Mouse (Mus musculus) heart, embryonic 12.5 days (tissue): Measurements from ENCODE around the gene Spsb1. TPM values are rescaled to one million over a fixed set of nuclear protein-coding genes. Genes with fewer than 3 reads are reported as not detected.

Experiments
- ATAC-seq: fragments of 200-750 bp; cut with Nextera tagmentation; 2 replicates; pipeline ENCODE4 v1.8.0; 2017; ENCODE audit warnings: moderate TSS enrichment, moderate library complexity; ENCODE audit not compliant: insufficient number of reproducible peaks, low FRiP score
- H3K27ac ChIP-seq: fragments of 300-500 bp; sonication (generic); 2 replicates; pipeline ENCODE4 v1.5.1; 2016; ENCODE audit warnings: mild to moderate bottlenecking, moderate library complexity; ENCODE audit not compliant: poor library complexity, severe bottlenecking
- H3K27me3 ChIP-seq: fragments of 300-500 bp; sonication (generic); replicated peaks from 2 replicates; pipeline ENCODE4 v1.6.1; 2016; ENCODE audit warnings: mild to moderate bottlenecking, moderate library complexity
- H3K36me3 ChIP-seq: fragments of 300-500 bp; sonication (generic); 2 replicates; pipeline ENCODE4 v1.6.1; 2016; ENCODE audit warnings: mild to moderate bottlenecking, moderate library complexity
- H3K4me1 ChIP-seq: fragments of 300-500 bp; sonication (generic); replicated peaks from 2 replicates; pipeline ENCODE4 v1.6.1; 2016; ENCODE audit warnings: mild to moderate bottlenecking
- H3K4me2 ChIP-seq: fragments of 300-500 bp; sonication (generic); 2 replicates; pipeline ENCODE4 v1.6.1; 2016; ENCODE audit warnings: mild to moderate bottlenecking, moderate library complexity
- H3K4me3 ChIP-seq: fragments of 300-500 bp; sonication (generic); 2 replicates; pipeline ENCODE4 v1.5.1; 2016; ENCODE audit warnings: mild to moderate bottlenecking
- H3K9ac ChIP-seq: fragments of 300-500 bp; sonication (generic); 2 replicates; pipeline ENCODE4 v1.6.1; 2016; ENCODE audit warnings: mild to moderate bottlenecking, moderate library complexity
- H3K9me3 ChIP-seq: fragments of 300-500 bp; sonication (generic); replicated peaks from 2 replicates; pipeline ENCODE4 v1.6.1; 2016; ENCODE audit warnings: mild to moderate bottlenecking, moderate library complexity
- WGBS: fragments of 180-500 bp; shearing (Covaris S2); methylation state at CpG from one replicate; pipeline ENCODE4 v1.1.7; 2016; 5-methylcytosine and 5-hydroxymethylcytosine counted together
- polyA plus RNA-seq: library from polyadenylated mRNA; unstranded; fragments of >200 nt; fragmentation: Nextera tagmentation; extraction: Ambion mirVana; gene quantifications from 2 replicates; pipeline ENCODE4 v1.2.1, GENCODE M21; 2016

The Spsb1 gene
- polyA plus RNA-seq, 1 experiment from 2014 or later = 5.4 TPM

DNA sequence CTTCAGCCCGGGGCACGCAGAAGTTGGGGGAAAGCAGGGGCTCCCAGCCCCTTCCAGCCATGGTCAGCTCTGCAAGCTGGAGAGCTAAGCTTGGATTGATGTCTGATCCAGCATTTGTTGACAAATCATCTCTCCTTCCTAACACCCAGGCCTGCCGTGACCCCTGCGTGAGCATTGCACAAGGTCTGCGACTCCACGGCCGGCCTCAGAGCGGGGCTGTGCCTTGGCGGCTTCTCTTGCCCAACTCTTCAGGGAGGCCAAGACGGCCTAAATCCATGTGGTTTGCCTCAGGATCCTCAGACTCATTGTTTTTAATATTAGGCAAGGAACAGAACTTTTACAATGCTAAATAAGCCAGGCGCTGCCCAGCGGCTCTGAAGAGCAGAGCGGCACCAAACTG, 3.6 kb downstream of the Spsb1 start:
- Histone ChIP-seq H3K27ac (no peak overlapping the region), H3K4me2 (no peak overlapping the region), H3K4me1 (peaks cover 40% of the 10 kb centered on the region), H3K4me3 (no peak overlapping the region), H3K9me3 (no peaks in the 10 kb centered on the region), H3K9ac (no peak overlapping the region), H3K36me3 (no peaks in the 10 kb centered on the region), H3K27me3 (peaks cover 23% of the 10 kb centered on the region)
- ATAC-seq = no peak
- 83% methylated on average over 13 of the region's 13 CpGs for WGBS

DNA sequence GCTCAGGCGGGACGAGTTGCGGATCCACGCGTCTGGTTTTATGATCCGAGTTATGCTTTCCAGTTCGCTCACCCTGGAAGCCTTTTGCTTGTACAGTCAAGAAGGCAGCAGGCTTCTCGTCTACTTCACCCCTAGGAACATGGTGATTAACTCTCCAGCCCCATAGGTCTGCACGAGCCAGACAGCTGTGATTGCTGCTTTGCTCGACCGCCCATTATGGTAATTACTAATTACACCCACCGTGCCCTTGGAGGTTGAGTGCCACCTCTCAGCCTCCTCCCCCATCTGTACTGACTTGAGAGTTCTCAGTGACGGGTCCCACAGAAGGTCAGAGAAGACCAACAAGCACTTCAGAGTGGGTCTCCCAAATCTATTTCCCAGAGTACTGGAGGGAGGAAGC, 5.2 kb downstream of the Spsb1 start:
- no peak for ATAC-seq
- no peak overlapping the region for H3K9ac ChIP-seq
- H3K27ac ChIP-seq = no peak overlapping the region
- H3K4me3 ChIP-seq = no peak overlapping the region
- H3K36me3 ChIP-seq = no peaks in the 10 kb centered on the region
- no peaks in the 10 kb centered on the region for H3K9me3 ChIP-seq
- 80% methylated on average over 13 of the region's 13 CpGs for WGBS
- peaks cover 35% of the 10 kb centered on the region for H3K4me1 ChIP-seq
- peaks cover 19% of the 10 kb centered on the region; the same call in 1 of the 2 replicates for H3K27me3 ChIP-seq
- no peak overlapping the region for H3K4me2 ChIP-seq

DNA sequence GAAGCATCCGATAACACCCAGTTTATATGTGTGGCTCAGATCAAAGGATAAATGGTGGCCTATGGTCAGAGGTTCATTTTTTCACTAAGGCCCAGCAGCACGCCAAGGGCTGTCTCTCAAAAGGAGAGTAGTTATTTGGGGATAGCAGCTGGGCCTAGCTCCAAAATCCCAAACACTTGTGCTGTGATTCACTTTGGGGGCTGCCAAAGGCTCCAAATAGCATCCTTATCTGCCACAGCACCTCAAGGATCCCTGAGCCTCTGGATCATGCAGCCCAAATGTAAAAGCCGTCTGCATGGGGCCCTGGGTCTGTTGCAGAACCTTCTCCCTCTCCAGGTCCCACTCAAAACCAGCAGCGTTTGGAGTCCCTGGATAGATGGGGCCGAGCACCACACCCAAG, 6.7 kb downstream of the Spsb1 start:
- Histone ChIP-seq H3K4me3 (no peak overlapping the region), H3K4me1 (peaks cover 45% of the 10 kb centered on the region), H3K9me3 (no peaks in the 10 kb centered on the region), H3K27ac (no peak overlapping the region), H3K4me2 (0 out of 2 replicates have a peak overlapping the region, but pooled peaks have one; percentile 11), H3K36me3 (no peaks in the 10 kb centered on the region), H3K9ac (no peak overlapping the region), H3K27me3 (peaks cover 16% of the 10 kb centered on the region; the same call in 1 of the 2 replicates)
- 47% methylated on average over 5 of the region's 5 CpGs for WGBS
- ATAC-seq = no peak

DNA sequence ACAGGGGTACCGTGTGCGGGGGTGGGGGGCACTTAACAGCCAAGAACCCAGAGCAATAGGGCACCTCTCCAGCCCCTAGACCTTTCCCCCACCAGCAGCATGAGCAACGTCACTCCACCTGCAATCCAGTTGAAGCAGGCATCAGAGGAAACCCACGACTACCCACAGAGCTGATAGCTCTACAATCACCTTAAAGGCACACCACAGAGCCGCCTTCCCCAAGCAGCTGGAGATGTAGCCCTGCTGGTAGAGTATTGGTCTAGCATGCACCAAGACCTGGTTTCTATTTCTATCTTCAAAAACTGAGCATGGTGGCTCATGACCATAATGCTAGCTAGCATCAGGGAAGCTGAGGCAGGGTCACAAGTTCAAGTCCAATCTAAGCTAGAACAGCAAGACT, 7.4 kb downstream of the Spsb1 start:
- Histone ChIP-seq H3K36me3 (no peaks in the 10 kb centered on the region), H3K4me2 (no peak overlapping the region), H3K27me3 (peaks cover 10% of the 10 kb centered on the region; the same call in 1 of the 2 replicates), H3K9ac (no peak overlapping the region), H3K27ac (no peak overlapping the region), H3K4me3 (no peak overlapping the region), H3K4me1 (peaks cover 49% of the 10 kb centered on the region), H3K9me3 (no peaks in the 10 kb centered on the region)
- WGBS = 75% methylated on average over 5 of the region's 5 CpGs
- ATAC-seq = no peak

DNA sequence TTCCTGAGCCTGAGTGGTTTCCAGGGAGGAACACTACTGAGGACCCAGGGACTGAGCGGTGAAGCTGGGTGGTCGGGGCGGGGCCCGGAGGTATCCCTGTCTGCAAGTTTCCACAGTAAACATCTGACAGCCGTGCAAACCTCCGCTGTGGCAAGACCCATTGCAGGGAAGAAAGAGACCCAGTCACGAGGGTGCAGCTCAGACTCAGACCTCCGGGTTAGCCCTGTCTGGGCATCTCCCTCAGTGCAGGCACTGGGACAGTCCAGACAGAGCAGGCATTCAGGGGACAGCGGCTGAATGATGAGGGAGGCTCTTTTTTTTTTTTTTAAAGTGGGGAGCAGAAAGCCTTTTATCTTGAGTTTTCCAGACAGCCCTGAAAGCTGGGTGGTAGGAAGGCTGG, 9.6 kb downstream of the Spsb1 start:
- Histone ChIP-seq H3K36me3 (no peaks in the 10 kb centered on the region), H3K4me2 (no peak overlapping the region), H3K9ac (no peak overlapping the region), H3K9me3 (no peaks in the 10 kb centered on the region), H3K4me1 (peaks cover 53% of the 10 kb centered on the region), H3K27ac (no peak overlapping the region), H3K27me3 (peaks cover 7% of the 10 kb centered on the region; the same call in 1 of the 2 replicates), H3K4me3 (no peak overlapping the region)
- 46% methylated on average over 9 of the region's 9 CpGs for WGBS
- 0 out of 2 replicates have a peak, but pooled peaks have one; percentile 15 for ATAC-seq

DNA sequence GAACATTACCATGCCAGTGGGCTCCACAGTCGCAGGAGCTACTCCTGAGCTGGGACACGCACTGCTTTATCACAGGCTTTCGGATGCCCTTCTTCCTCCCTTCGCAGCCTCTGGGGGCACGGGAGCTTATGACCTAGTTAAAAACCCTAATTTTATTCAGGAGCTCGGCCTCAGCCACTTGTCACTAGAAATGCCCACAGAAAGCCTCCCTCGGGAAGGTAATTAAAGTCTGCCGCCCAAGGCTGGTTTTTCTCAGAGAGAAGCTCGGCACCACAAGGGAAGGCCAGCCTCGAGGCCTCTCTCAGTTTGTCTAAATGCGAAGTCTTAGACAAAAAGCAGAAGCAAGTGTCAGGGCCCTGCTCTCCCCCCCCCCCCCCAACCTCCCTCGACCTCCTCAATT, 10.6 kb downstream of the Spsb1 start:
- Histone ChIP-seq H3K4me1 (peaks cover 53% of the 10 kb centered on the region), H3K9ac (no peak overlapping the region), H3K27me3 (peaks cover 7% of the 10 kb centered on the region; the same call in 1 of the 2 replicates), H3K9me3 (no peaks in the 10 kb centered on the region), H3K4me2 (no peak overlapping the region), H3K36me3 (no peaks in the 10 kb centered on the region), H3K4me3 (no peak overlapping the region), H3K27ac (no peak overlapping the region)
- WGBS = 45% methylated on average over 12 of the region's 12 CpGs
- ATAC-seq = no peak

DNA sequence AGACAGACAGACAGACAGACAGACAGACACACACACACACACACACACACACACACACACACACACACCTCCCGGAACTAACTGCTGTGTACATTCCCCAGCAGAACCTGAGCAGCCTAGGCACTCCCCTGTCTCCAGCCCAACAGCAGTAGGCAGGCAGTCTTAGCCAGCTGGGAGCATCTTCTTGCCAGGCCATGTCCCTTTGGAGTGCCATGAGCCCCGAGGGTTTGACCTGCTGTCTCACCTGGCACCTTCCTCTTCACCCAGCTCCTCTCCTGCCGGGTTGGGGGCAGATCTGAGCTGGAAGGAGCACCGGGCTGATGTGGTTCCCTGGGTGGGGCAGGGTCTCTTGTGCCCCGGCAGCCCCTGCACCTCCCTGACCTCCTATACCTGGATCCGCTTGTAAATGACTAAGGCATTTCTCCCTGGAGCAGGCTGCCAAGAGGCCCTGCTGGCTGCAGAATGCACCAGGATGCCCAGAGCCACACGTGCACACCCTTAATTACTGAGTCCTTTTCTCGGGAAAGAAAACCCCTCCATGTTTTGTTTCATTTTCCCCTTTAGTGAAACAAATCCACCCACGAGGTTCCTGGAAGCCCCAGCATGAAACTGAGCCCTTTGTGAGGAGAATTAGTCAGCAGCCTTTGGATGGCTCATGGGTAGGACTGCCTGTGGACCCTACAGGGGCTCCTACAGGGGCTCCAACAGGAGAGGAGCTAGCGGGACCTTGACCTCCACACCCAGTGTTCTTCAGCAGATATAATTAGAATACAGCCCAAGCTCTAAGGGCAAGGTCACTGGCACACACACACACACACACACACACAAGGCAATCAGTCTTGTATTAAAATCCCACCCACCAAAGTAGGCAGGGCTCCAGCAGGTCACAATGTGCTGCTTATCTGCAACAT, 11.8 kb downstream of the Spsb1 start:
- Histone ChIP-seq H3K4me2 (no peak overlapping the region), H3K4me1 (peaks cover 47% of the 10 kb centered on the region), H3K9me3 (no peaks in the 10 kb centered on the region), H3K4me3 (no peak overlapping the region), H3K36me3 (no peaks in the 10 kb centered on the region), H3K9ac (0 out of 2 replicates have a peak overlapping the region, but pooled peaks have one; percentile 4), H3K27me3 (peaks cover 7% of the 10 kb centered on the region; the same call in 1 of the 2 replicates), H3K27ac (no peak overlapping the region)
- ATAC-seq = no peak
- WGBS = 57% methylated on average over 10 of the region's 10 CpGs

DNA sequence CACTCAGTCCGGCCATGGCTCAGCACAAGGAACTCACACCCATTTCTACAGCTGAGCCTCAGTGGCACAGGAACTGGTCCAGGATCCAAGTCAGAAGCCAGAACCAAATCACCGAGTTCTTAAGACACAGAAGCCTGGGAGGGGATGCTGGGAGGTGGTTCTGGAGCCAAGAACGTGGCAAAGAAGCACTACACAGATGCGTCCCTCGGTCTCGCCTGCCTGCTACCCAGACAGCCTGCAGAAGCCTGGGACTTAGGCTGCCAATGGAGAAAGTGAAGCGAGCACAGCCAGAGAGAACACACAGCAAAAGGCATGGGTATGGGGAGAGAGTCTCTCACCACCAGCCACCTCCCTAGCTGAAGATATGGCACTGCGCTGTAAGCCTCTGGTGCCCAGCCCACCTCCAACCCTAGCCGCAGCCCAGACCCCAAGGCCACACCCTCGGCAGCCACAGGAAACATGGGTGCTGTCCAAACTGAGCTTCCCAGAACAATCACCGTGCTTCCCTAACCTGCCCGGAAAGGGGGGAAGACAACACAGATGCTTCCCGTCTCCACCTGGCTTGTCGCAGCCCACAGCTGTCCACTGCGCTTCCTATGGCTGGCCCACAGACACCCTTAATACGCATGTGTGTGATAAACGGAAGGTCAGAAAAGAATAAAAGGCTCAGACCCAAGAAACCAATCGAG, 13.6 kb downstream of the Spsb1 start:
- H3K4me1 ChIP-seq = peaks cover 36% of the 10 kb centered on the region
- no peak overlapping the region for H3K9ac ChIP-seq
- H3K4me2 ChIP-seq = no peak overlapping the region
- no peaks in the 10 kb centered on the region for H3K36me3 ChIP-seq
- no peak for ATAC-seq
- no peaks in the 10 kb centered on the region for H3K9me3 ChIP-seq
- no peak overlapping the region for H3K27ac ChIP-seq
- WGBS = 72% methylated on average over 18 of the region's 18 CpGs
- H3K4me3 ChIP-seq = no peak overlapping the region
- H3K27me3 ChIP-seq = peaks cover 7% of the 10 kb centered on the region; the same call in 1 of the 2 replicates

DNA sequence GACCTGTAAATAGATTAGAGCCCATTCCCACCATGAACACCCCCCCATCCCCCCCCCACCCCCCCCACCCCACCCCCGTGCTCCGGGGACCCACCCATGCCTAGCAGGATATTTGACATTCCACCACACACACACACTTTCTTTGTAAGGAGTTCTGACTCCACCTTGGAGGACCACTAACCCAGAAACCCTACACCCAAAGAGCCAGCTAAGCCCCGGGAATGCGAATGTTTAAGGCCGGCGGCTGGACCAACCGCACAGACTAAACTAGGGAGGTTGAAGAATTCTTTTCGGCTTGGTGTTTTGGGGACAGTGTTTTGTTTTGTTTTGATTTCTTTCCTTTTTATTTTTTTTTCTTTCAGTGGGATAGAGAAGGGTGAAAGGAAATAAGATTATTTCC, 16.1 kb downstream of the Spsb1 start:
- WGBS = 46% methylated on average over 8 of the region's 8 CpGs
- Histone ChIP-seq H3K27ac (no peak overlapping the region), H3K4me1 (peaks cover 22% of the 10 kb centered on the region), H3K4me2 (no peak overlapping the region), H3K27me3 (peaks cover 13% of the 10 kb centered on the region; the same call in 1 of the 2 replicates), H3K9ac (no peak overlapping the region), H3K9me3 (no peaks in the 10 kb centered on the region), H3K4me3 (no peak overlapping the region), H3K36me3 (no peaks in the 10 kb centered on the region)
- ATAC-seq = no peak

DNA sequence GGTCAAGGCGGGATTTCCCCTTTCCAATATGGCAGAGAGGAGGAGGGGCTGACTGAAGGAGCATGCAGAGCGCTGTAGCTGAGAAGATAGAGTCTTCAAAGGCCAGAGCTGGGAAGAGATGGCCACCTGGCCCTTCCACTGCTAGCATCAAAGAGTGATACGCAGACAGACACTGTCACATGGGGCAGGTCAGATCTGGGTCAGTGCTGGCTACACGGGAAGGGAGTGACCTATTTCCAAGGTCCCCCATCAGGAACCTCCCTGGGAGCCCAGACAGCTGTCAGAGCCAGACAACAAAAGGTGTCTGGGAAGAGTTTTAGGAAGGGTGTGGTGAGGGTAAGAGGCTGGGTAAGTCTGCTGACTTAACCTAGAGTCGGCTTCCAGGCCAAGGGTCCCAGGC, 17.9 kb downstream of the Spsb1 start:
- Histone ChIP-seq H3K9ac (no peak overlapping the region), H3K27ac (no peak overlapping the region), H3K4me1 (peaks cover 12% of the 10 kb centered on the region; the same call in 1 of the 2 replicates), H3K9me3 (peaks cover 2% of the 10 kb centered on the region; the same call in 1 of the 2 replicates), H3K36me3 (no peaks in the 10 kb centered on the region), H3K27me3 (peaks cover 13% of the 10 kb centered on the region; the same call in 1 of the 2 replicates), H3K4me3 (no peak overlapping the region), H3K4me2 (no peak overlapping the region)
- no peak for ATAC-seq
- WGBS = 46% methylated on average over 5 of the region's 5 CpGs

DNA sequence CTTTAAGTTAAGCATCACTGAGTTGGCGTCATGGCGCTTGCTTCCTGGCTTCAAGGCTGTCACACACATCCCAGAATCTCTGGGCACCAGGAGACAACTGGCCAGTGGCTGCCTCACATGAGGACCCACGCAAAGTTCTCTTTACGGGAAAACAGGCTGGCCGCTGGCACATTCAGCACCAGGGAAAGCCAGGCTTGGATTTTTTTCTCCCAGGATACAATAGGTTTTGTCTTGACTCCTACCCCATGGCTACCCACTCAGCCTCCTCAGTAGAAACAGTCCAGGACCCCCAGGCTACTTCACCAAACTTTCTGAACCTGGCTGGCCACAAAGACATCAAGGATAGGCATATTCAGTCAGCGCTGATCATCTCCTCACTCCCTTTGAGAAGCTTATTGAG, 19.4 kb downstream of the Spsb1 start:
- H3K4me2 ChIP-seq = no peak overlapping the region
- H3K27me3 ChIP-seq = peaks cover 6% of the 10 kb centered on the region; the same call in 1 of the 2 replicates
- H3K27ac ChIP-seq = no peak overlapping the region
- H3K4me1 ChIP-seq = peaks cover 8% of the 10 kb centered on the region; the same call in 1 of the 2 replicates
- ATAC-seq = no peak
- H3K4me3 ChIP-seq = no peak overlapping the region
- no peak overlapping the region for H3K9ac ChIP-seq
- no peaks in the 10 kb centered on the region for H3K36me3 ChIP-seq
- peaks cover 4% of the 10 kb centered on the region; the same call in 1 of the 2 replicates for H3K9me3 ChIP-seq
- 77% methylated on average over 6 of the region's 6 CpGs for WGBS
